Mouse (Mus musculus): ENCODE data around the gene Polr3gl. TPM values are rescaled to one million over a fixed set of nuclear protein-coding genes. Genes with fewer than 3 reads are reported as not detected.

Gene Polr3gl
- total RNA-seq, 2 experiments from 2014 or later = 23.8 to 29.7 TPM

DNA sequence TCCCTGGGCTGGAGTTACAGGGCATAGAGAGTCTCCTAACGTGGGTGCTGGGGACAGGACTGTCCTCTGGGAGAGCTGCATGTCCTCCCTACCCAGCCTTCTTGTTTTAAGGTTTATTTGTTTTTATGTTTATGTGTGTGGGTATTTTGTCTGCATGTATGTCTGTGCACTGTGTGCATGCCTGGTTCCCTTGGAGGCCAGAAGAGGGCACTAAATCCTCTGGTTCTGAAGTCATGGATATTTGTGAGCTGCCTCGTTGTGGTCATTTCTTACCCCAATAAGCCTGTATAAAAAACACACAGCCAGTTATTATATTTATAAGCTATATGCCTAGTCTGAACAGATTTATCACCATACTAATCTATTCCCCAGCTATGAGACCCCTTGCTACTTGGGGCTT lies 59.7 kb downstream of the Polr3gl start:
- no peak for DNase-seq (ENCODE audit: extremely low spot score in 1 of 2, low spot score in 1 of 2)

DNA sequence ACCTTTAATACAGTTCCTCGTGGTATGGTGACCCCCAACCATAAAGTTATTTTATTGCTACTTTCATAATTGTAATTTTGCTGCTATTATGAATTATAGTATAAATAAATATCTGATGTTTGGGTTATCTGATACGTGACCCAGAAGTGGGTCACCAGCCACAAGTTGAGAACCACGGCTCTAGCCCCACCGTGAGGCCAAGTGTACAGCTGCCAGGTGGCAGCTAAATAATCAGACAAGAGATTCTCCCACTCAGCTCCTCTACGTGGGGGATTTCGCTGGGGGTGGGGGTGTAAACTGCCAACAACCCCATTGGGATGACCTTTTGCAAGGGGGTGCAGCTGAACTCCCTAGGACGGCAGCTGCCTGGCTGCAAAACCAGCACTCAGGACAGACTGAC lies 61.9 kb downstream of the Polr3gl start:
- DNase-seq (ENCODE audit: extremely low spot score in 1 of 2, low spot score in 1 of 2) = no peak

DNA sequence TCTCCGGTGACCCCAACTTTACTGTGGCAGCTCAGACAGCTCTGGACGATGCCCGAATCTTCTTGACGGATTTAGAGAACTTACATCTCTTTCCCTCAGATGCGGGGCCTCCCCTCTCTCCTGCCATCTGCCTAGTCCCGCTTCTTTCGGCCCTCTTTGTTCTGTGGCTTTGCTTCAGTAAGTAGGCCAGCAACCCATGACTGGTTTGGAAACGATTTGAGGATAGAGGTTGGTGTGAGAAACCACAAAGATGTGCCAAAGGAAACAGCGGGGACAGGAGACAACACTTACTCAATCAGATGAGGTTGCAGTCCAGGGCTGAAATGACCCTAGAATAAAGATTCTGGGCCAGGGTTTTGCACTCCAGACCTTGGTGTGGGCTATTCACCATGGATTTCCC lies 65.5 kb downstream of the Polr3gl start:
- DNase-seq (ENCODE audit: extremely low spot score in 1 of 2, low spot score in 1 of 2) = no peak

Other genes starting within 250 kb of the Polr3gl start
- not detected for gene BC107364, start 141.9 kb downstream of the Polr3gl start, total RNA-seq (2021)
- under 1 TPM in 1 of 2 experiments, not detected in 1; 0.12 TPM for gene Hfe2, start 69.0 kb downstream of the Polr3gl start, total RNA-seq (2021)
- gene Txnip, start 36.2 kb downstream of the Polr3gl start, total RNA-seq (2021) = 10 to 100 TPM; 20.7 to 25.0 TPM
- not detected for gene Gm16253, start 17.2 kb downstream of the Polr3gl start, total RNA-seq (2021)
- 10 to 100 TPM; 50.9 to 62.3 TPM for gene Ankrd34a, start 2.5 kb upstream of the Polr3gl start, total RNA-seq (2021)
- gene Lix1l, start 7.0 kb upstream of the Polr3gl start, total RNA-seq (2021) = 10 to 100 TPM; 29.2 to 29.4 TPM
- 10 to 100 TPM; 48.4 to 51.7 TPM for gene Rbm8a, start 35.8 kb upstream of the Polr3gl start, total RNA-seq (2021)
- gene Pex11b, start 41.2 kb upstream of the Polr3gl start, total RNA-seq (2021) = 10 to 100 TPM; 55.3 to 57.3 TPM
- under 1 TPM; 0.31 to 0.37 TPM for gene Gm42957, start 41.3 kb upstream of the Polr3gl start, total RNA-seq (2021)
- 1 to 10 TPM; 1.1 to 1.7 TPM for gene Itga10, start 51.4 kb upstream of the Polr3gl start, total RNA-seq (2021)
- gene Ankrd35, start 76.0 kb upstream of the Polr3gl start, total RNA-seq (2021) = 1 to 10 TPM; 5.3 to 6.2 TPM
- 10 to 100 TPM; 24.6 to 27.0 TPM for gene Pias3, start 102.2 kb upstream of the Polr3gl start, total RNA-seq (2021)
- 10 to 100 TPM; 13.2 to 16.7 TPM for gene Nudt17, start 114.4 kb upstream of the Polr3gl start, total RNA-seq (2021)
- 10 to 100 TPM; 24.7 to 24.9 TPM for gene Polr3c, start 133.4 kb upstream of the Polr3gl start, total RNA-seq (2021)
- 10 to 100 TPM; 56.0 to 62.3 TPM for gene Rnf115, start 133.5 kb upstream of the Polr3gl start, total RNA-seq (2021)
- gene Pdzk1, start 235.1 kb upstream of the Polr3gl start, total RNA-seq (2021) = under 1 TPM; 0.22 to 0.35 TPM
- not detected for gene Cd160, start 235.2 kb upstream of the Polr3gl start, total RNA-seq (2021)